Mouse (Mus musculus): ENCODE results near the gene Mpzl1.
"Not testable (repeated sequence)": the region's sequence is repeated elsewhere in the genome, so short reads cannot be mapped to it uniquely, and the experiment has no call there.

Mpzl1 gene

GRCm38 (mm10) chr1:165634151-165634884 is at the start of gene Mpzl1:
TSS of gene Mpzl1 (minus strand) at chr1:165634538.
- in situ Hi-C loops (cut with MboI, MseI) = no loop called here

- in situ Hi-C loops (cut with MboI, MseI) = no loop called here
These were observed 47.9 kb upstream of the Mpzl1 start for GRCm38 (mm10) chr1:165682056-165682853.

GRCm38 (mm10) chr1:165681045-165681794 is 46.9 kb upstream of the Mpzl1 start:
- in situ Hi-C loops (cut with MboI, MseI) = no loop called here

- in situ Hi-C loops (cut with MboI, MseI) = not testable (repeated sequence)
These were observed 45.7 kb upstream of the Mpzl1 start for GRCm38 (mm10) chr1:165680086-165680485.

- in situ Hi-C loops (cut with MboI, MseI) = no loop called here
These were observed 45.3 kb upstream of the Mpzl1 start for GRCm38 (mm10) chr1:165679618-165679997.

- in situ Hi-C loops (cut with MboI, MseI) = no loop called here
These were observed 44.7 kb upstream of the Mpzl1 start for GRCm38 (mm10) chr1:165678861-165679617.

- in situ Hi-C loops (cut with MboI, MseI) = no loop called here
These were observed 43.2 kb upstream of the Mpzl1 start for GRCm38 (mm10) chr1:165677558-165677957.

- in situ Hi-C loops (cut with MboI, MseI) = no loop called here
These were observed 42.7 kb upstream of the Mpzl1 start for GRCm38 (mm10) chr1:165676993-165677392.

GRCm38 (mm10) chr1:165675167-165675566 is 40.8 kb upstream of the Mpzl1 start:
- in situ Hi-C loops (cut with MboI, MseI) = no loop called here

- in situ Hi-C loops (cut with MboI, MseI) = no loop called here
These were observed 38.0 kb upstream of the Mpzl1 start for GRCm38 (mm10) chr1:165672355-165672754.

GRCm38 (mm10) chr1:165670056-165670455 is 35.7 kb upstream of the Mpzl1 start:
- in situ Hi-C loops (cut with MboI, MseI) = no loop called here

- in situ Hi-C loops (cut with MboI, MseI) = no loop called here
These were observed 34.6 kb upstream of the Mpzl1 start for GRCm38 (mm10) chr1:165668904-165669303.

- in situ Hi-C loops (cut with MboI, MseI) = no loop called here
These were observed 33.0 kb upstream of the Mpzl1 start for GRCm38 (mm10) chr1:165667380-165667779.

GRCm38 (mm10) chr1:165666944-165667343 is 32.6 kb upstream of the Mpzl1 start:
- in situ Hi-C loops (cut with MboI, MseI) = no loop called here

GRCm38 (mm10) chr1:165665758-165666157 is 31.4 kb upstream of the Mpzl1 start:
- in situ Hi-C loops (cut with MboI, MseI) = no loop called here

GRCm38 (mm10) chr1:165663277-165663676 is 28.9 kb upstream of the Mpzl1 start:
- in situ Hi-C loops (cut with MboI, MseI) = loop anchor here (5.0 kb wide), 1 partner anchor 74 kb away; no protein-coding TSS in a partner anchor

- in situ Hi-C loops (cut with MboI, MseI) = loop anchor here (5.0 kb wide), 1 partner anchor 75 kb away; no protein-coding TSS in a partner anchor
These were observed 28.3 kb upstream of the Mpzl1 start for GRCm38 (mm10) chr1:165662426-165663192.

GRCm38 (mm10) chr1:165661725-165662124 is 27.4 kb upstream of the Mpzl1 start:
- in situ Hi-C loops (cut with MboI, MseI) = loop anchor here (5.0 kb wide), 1 partner anchor 76 kb away; no protein-coding TSS in a partner anchor

GRCm38 (mm10) chr1:165661191-165661590 is 26.9 kb upstream of the Mpzl1 start:
- in situ Hi-C loops (cut with MboI, MseI) = loop anchor here (5.0 kb wide), 1 partner anchor 76 kb away; no protein-coding TSS in a partner anchor

- in situ Hi-C loops (cut with MboI, MseI) = loop anchor here (5.0 kb wide), 1 partner anchor 77 kb away; no protein-coding TSS in a partner anchor
These were observed 26.4 kb upstream of the Mpzl1 start for GRCm38 (mm10) chr1:165660774-165661173.
